In genomic region chr11:120164471-120165261, GRCm38 (mm10) we compare ENCODE assay signal across 9 mouse cellular contexts. TPM values are rescaled to one million over a fixed set of nuclear protein-coding genes. Genes with fewer than 3 reads are reported as not detected.
DNase-seq lines count a peak whose midpoint lies in the region; ATAC-seq and TF ChIP-seq lines count a peak whose summit lies in the region.
"Had no signal": no experiment of that assay in that cellular context is flagged by ENCODE, and none has a peak within 500 bp of the region (broad histone marks: within the 10 kb centered on the region; RNA-seq: fewer than 3 reads in every experiment).

No protein-coding gene starts in this region.

- H3K9me3 ChIP-seq in ES-E14 (ENCODE audit: control insufficient read depth, insufficient read depth, low read depth, low read length), result no peaks in the 10 kb centered on the region
- H3K9me3 ChIP-seq in heart, embryonic 16.5 days (replicated peaks; ENCODE audit: control insufficient read depth, low read length), result no peaks in the 10 kb centered on the region
- no peaks in the 10 kb centered on the region for H3K9me3 ChIP-seq in limb, embryonic 10.5 days (replicated peaks)
- H3K9me3 ChIP-seq: liver, embryonic 12.5 days had no signal

- peak overlapping the region; percentile 31; the same call in 1 of the 2 replicates for H3K9ac ChIP-seq in ES-E14 (ENCODE audit: insufficient read depth, low read depth, low read length, poor library complexity, severe bottlenecking)
- peak overlapping the region; percentile 82 for H3K9ac ChIP-seq in heart, embryonic 16.5 days (ENCODE audit: low read length)
- H3K9ac ChIP-seq: liver, embryonic 12.5 days had no signal

- intact Hi-C loops in heart, postnatal 36 days (cut with DNase I), result loop anchor here (5.0 kb wide), 1 partner anchor 143 kb away; no protein-coding TSS in a partner anchor
- intact Hi-C loops in gastrocnemius, adult 2 months (cut with DNase I), result no loop called here

- DNase-seq in heart, adult 11 months, result peak; percentile 93
- DNase-seq in heart, postnatal 36 days, result no peak
- no peak for DNase-seq in ES-E14 (ENCODE audit: low read depth, low spot score)
- peak; percentile 75 for DNase-seq in limb, embryonic 10.5 days (ENCODE audit: low spot score)
- DNase-seq in gastrocnemius, adult 2 months, result no peak
- no peak for DNase-seq in spleen, adult 12 weeks (ENCODE audit: low spot score)
- no peak for DNase-seq in thymus, postnatal 4 days

- ATAC-seq in heart, embryonic 16.5 days (replicated peaks; ENCODE audit: extremely low read depth, insufficient read depth, low FRiP score), result peak; percentile 84
- ATAC-seq: liver, embryonic 12.5 days had no signal

- TF ChIP-seq CTCF in gastrocnemius, adult 2 months (IDR thresholded peaks at IDR 0.05), result no peak

- in situ Hi-C loops in ES-E14 (cut with MboI; ENCODE audit: low sequenced_read_pairs in 2 of 2, unreplicated experiment in 2 of 2), result no loop called here

- WGBS in heart, embryonic 16.5 days, result 34% methylated on average over 17 of the region's 17 CpGs
- WGBS in limb, embryonic 10.5 days, result 22% methylated on average over 17 of the region's 17 CpGs

- H3K4me2 ChIP-seq in heart, embryonic 16.5 days (ENCODE audit: low read depth, low read length), result peak overlapping the region; percentile 64
- H3K4me2 ChIP-seq: liver, embryonic 12.5 days had no signal

- no peak overlapping the region for H3K4me3 ChIP-seq in ES-E14 (ENCODE audit: insufficient read depth in 1 of 2, low read depth in 1 of 2, low read length in 2 of 2, poor library complexity in 1 of 2, severe bottlenecking in 1 of 2)
- peak overlapping the region; percentile 50 for H3K4me3 ChIP-seq in heart, embryonic 16.5 days (ENCODE audit: low read length)
- H3K4me3 ChIP-seq in limb, embryonic 10.5 days, result peak overlapping the region; percentile 32
- H3K4me3 ChIP-seq in gastrocnemius, adult 2 months, result no peak overlapping the region
- H3K4me3 ChIP-seq: liver, embryonic 12.5 days had no signal

- H3K27me3 ChIP-seq in heart, embryonic 16.5 days (ENCODE audit: control insufficient read depth, insufficient read depth, low read length), result no peaks in the 10 kb centered on the region
- no peaks in the 10 kb centered on the region for H3K27me3 ChIP-seq in limb, embryonic 10.5 days (ENCODE audit: low read depth, poor library complexity, severe bottlenecking)
- H3K27me3 ChIP-seq: liver, embryonic 12.5 days had no signal

- H3K27ac ChIP-seq in ES-E14 (ENCODE audit: insufficient read depth, low read depth, low read length, poor library complexity, severe bottlenecking), result no peak overlapping the region
- peak overlapping the region; percentile 97 for H3K27ac ChIP-seq in heart, embryonic 16.5 days (ENCODE audit: low read length)
- H3K27ac ChIP-seq in limb, embryonic 10.5 days, result peak overlapping the region; percentile 80
- H3K27ac ChIP-seq in gastrocnemius, adult 2 months, result no peak overlapping the region
- H3K27ac ChIP-seq: liver, embryonic 12.5 days had no signal

- peaks cover 12 to 39% of the 10 kb centered on the region in 2 experiments for H3K4me1 ChIP-seq in ES-E14 (ENCODE audit: control insufficient read depth in 2 of 2, insufficient read depth in 2 of 2, low read length in 2 of 2, poor library complexity in 1 of 2)
- H3K4me1 ChIP-seq in heart, embryonic 16.5 days (ENCODE audit: control insufficient read depth, insufficient read depth, low read length), result peaks cover 29% of the 10 kb centered on the region
- H3K4me1 ChIP-seq in limb, embryonic 10.5 days, result peaks cover 88% of the 10 kb centered on the region

- H3K36me3 ChIP-seq in ES-E14 (ENCODE audit: control insufficient read depth, insufficient read depth, low read length, poor library complexity, severe bottlenecking), result no peaks in the 10 kb centered on the region
- no peaks in the 10 kb centered on the region for H3K36me3 ChIP-seq in heart, embryonic 16.5 days (ENCODE audit: control insufficient read depth, insufficient read depth)
- H3K36me3 ChIP-seq in limb, embryonic 10.5 days, result no peaks in the 10 kb centered on the region
- H3K36me3 ChIP-seq: liver, embryonic 12.5 days had no signal

TF ChIP-seq in ES-E14, 5 proteins besides CTCF, POLR2A, EP300 and RAD21:
- no peak for TF ChIP-seq HCFC1 (IDR thresholded peaks at IDR 0.05; ENCODE audit: borderline replicate concordance, insufficient read depth, low read length)
- TF ChIP-seq CHD2 (IDR thresholded peaks at IDR 0.05; ENCODE audit: low read depth, low read length), result no peak
- TF ChIP-seq ZC3H11A (IDR thresholded peaks at IDR 0.05; ENCODE audit: borderline replicate concordance, low read depth, low read length), result no peak
- TF ChIP-seq MAFK (IDR thresholded peaks at IDR 0.05; ENCODE audit: insufficient read depth, low read depth, low read length), result no peak
- TF ChIP-seq ZNF384 (IDR thresholded peaks at IDR 0.05; ENCODE audit: low read depth, low read length), result no peak

RNA-seq across cellular contexts. Expression of gene Slc38a10, which starts 13.5 kb away (rescaled TPM):
- total RNA-seq in heart, postnatal 36 days (2021), result 10 to 100 TPM; 79.8 to 81.1 TPM
- total RNA-seq in ES-E14 (2012; rRNA removed), result 146 and 216 TPM in 2 replicates
- polyA plus RNA-seq in heart, embryonic 16.5 days (2015; fragmentation: Nextera tagmentation; extraction: Ambion mirVana), result 87.3 and 93.5 TPM in 2 replicates
- 99.6 and 99.8 TPM in 2 replicates for polyA plus RNA-seq in limb, embryonic 10.5 days (2016; fragmentation: Nextera tagmentation; extraction: Ambion mirVana)
- 10 to 100 TPM; 32.2 to 51.7 TPM for total RNA-seq in gastrocnemius, adult 2 months (2021)

Comparison
In these comparisons a context has a peak if more than half of its experiments do, and no peak if none do; other contexts are left out.
1. DNase-seq: peak in heart, adult 11 months (single experiment) and limb, embryonic 10.5 days (single experiment); none in heart, postnatal 36 days (0 of 2), ES-E14 (single experiment), gastrocnemius, adult 2 months (single experiment), spleen, adult 12 weeks (single experiment) and thymus, postnatal 4 days (single experiment).
2. H3K27ac ChIP-seq: peak in heart, embryonic 16.5 days (single experiment) and limb, embryonic 10.5 days (single experiment); none in ES-E14 (single experiment) and gastrocnemius, adult 2 months (single experiment).
3. H3K4me3 ChIP-seq: peak in heart, embryonic 16.5 days (single experiment) and limb, embryonic 10.5 days (single experiment); none in ES-E14 (0 of 2) and gastrocnemius, adult 2 months (single experiment).